In genomic region chr11:106703931-106704330, GRCm38 (mm10) we compare ENCODE assay signal across 29 mouse cellular contexts. TPM values are rescaled to one million over a fixed set of nuclear protein-coding genes. Genes with fewer than 3 reads are reported as not detected.
DNase-seq lines count a peak whose midpoint lies in the region; TF ChIP-seq lines count a peak whose summit lies in the region.
"Had no signal": no experiment of that assay in that cellular context is flagged by ENCODE, and none has a peak within 500 bp of the region (broad histone marks: within the 10 kb centered on the region; RNA-seq: fewer than 3 reads in every experiment).

No protein-coding gene starts in this region.

- 0 out of 2 replicates have a peak, but pooled peaks cover 2% of the 10 kb centered on the region for H3K9me3 ChIP-seq in ES-Bruce4 (replicated peaks; ENCODE audit: control insufficient read depth, insufficient read depth, low read length, poor library complexity, severe bottlenecking)
- H3K9me3 ChIP-seq: embryonic facial prominence, embryonic 10.5 days; embryonic facial prominence, embryonic 13.5 days; forebrain, embryonic 12.5 days; G1E; heart, embryonic 12.5 days; heart, embryonic 15.5 days; hindbrain, embryonic 12.5 days; hindbrain, embryonic 15.5 days; intestine, embryonic 15.5 days had no signal

- H3K27ac ChIP-seq in gastrocnemius, adult 2 months, result no peak overlapping the region
- peak overlapping the region; percentile 45; the same call in 1 of the 2 replicates for H3K27ac ChIP-seq in ES-Bruce4 (ENCODE audit: insufficient read depth, low read length)
- H3K27ac ChIP-seq: embryonic facial prominence, embryonic 10.5 days; embryonic facial prominence, embryonic 13.5 days; forebrain, embryonic 12.5 days; heart, embryonic 15.5 days; hindbrain, embryonic 12.5 days; hindbrain, embryonic 15.5 days; intestine, embryonic 15.5 days had no signal

- H3K9ac ChIP-seq in ES-Bruce4 (ENCODE audit: low read depth, poor library complexity, severe bottlenecking), result no peak overlapping the region
- H3K9ac ChIP-seq: embryonic facial prominence, embryonic 13.5 days; forebrain, embryonic 12.5 days; heart, embryonic 12.5 days; heart, embryonic 15.5 days; hindbrain, embryonic 12.5 days; hindbrain, embryonic 15.5 days; intestine, embryonic 15.5 days had no signal

- H3K36me3 ChIP-seq in ES-Bruce4 (ENCODE audit: control insufficient read depth, insufficient read depth, low read length, poor library complexity, severe bottlenecking), result peaks cover 5% of the 10 kb centered on the region
- H3K36me3 ChIP-seq: embryonic facial prominence, embryonic 10.5 days; embryonic facial prominence, embryonic 13.5 days; forebrain, embryonic 12.5 days; G1E; heart, embryonic 15.5 days; hindbrain, embryonic 12.5 days; hindbrain, embryonic 15.5 days; intestine, embryonic 15.5 days had no signal

- TF ChIP-seq CTCF in gastrocnemius, adult 2 months (IDR thresholded peaks at IDR 0.05), result no peak
- TF ChIP-seq CTCF in ES-Bruce4 (IDR thresholded peaks at IDR 0.05; ENCODE audit: low read depth, low read length), result no peak

- peak overlapping the region; percentile 17 for H3K4me3 ChIP-seq in gastrocnemius, adult 2 months
- no peak overlapping the region for H3K4me3 ChIP-seq in ES-Bruce4 (ENCODE audit: low read depth, low read length)
- H3K4me3 ChIP-seq: embryonic facial prominence, embryonic 10.5 days; embryonic facial prominence, embryonic 13.5 days; erythroblast, embryonic 14.5 days; forebrain, embryonic 12.5 days; heart, embryonic 12.5 days; heart, embryonic 15.5 days; hindbrain, embryonic 12.5 days; hindbrain, embryonic 15.5 days; intestine, embryonic 15.5 days had no signal

- no peak for TF ChIP-seq POLR2A in ES-Bruce4 (IDR thresholded peaks at IDR 0.05; ENCODE audit: insufficient read depth, low read length)

- H3K27me3 ChIP-seq in ES-Bruce4 (ENCODE audit: control insufficient read depth, insufficient read depth, low read length, poor library complexity, severe bottlenecking), result no peaks in the 10 kb centered on the region
- H3K27me3 ChIP-seq: embryonic facial prominence, embryonic 13.5 days; forebrain, embryonic 12.5 days; heart, embryonic 12.5 days; heart, embryonic 15.5 days; hindbrain, embryonic 12.5 days; hindbrain, embryonic 15.5 days; intestine, embryonic 15.5 days had no signal

- TF ChIP-seq EP300 in ES-Bruce4 (IDR thresholded peaks at IDR 0.05; ENCODE audit: insufficient read depth, low read depth, low read length), result no peak

- peaks cover 17% of the 10 kb centered on the region for H3K4me1 ChIP-seq in ES-Bruce4 (ENCODE audit: control insufficient read depth, insufficient read depth, low read length)
- H3K4me1 ChIP-seq: forebrain, embryonic 12.5 days; hindbrain, embryonic 12.5 days; hindbrain, embryonic 15.5 days had no signal

- intact Hi-C loops in gastrocnemius, adult 2 months (cut with DNase I), result no loop called here
- intact Hi-C loops in heart, postnatal 14 days (cut with DNase I), result no loop called here

- DNase-seq in gastrocnemius, adult 2 months, result no peak
- DNase-seq in gastrocnemius, postnatal 10 days, result no peak
- peak; percentile 38 for DNase-seq in ZHBTc4 (ENCODE audit: low read depth, low spot score)
- no peak for DNase-seq in cerebellum, postnatal 10 days
- DNase-seq in heart, postnatal 14 days, result no peak
- no peak for DNase-seq in Muller cell, postnatal 12 days (ENCODE audit: inconsistent ontology term)
- DNase-seq: adrenal gland, postnatal 10 days; adrenal gland, postnatal 36 days; B cell, adult 2 months; cerebellum, adult 11 months; cerebellum, adult 2 months; cerebellum, adult 9-11 months; cerebellum, postnatal 36 days; embryo, embryonic 11 days; gastrocnemius, postnatal 25 days; heart, adult 18-20 months; heart, postnatal 10 days; kidney, adult 11 months had no signal

RNA-seq across cellular contexts. Expression of gene Pecam1, which starts 46.5 kb away (rescaled TPM):
- total RNA-seq in gastrocnemius, adult 2 months (2021), result 10 to 100 TPM; 37.1 to 43.8 TPM
- total RNA-seq in gastrocnemius, postnatal 10 days (2021), result 100 to 1,000 TPM; 104 to 118 TPM
- 21.6 and 24.3 TPM in 2 replicates for polyA plus RNA-seq in ES-Bruce4 (2011; ENCODE audit: insufficient read depth, insufficient read length, low read depth, missing spikeins)
- total RNA-seq in heart, postnatal 14 days (2021), result 100 to 1,000 TPM; 173 to 180 TPM
- polyA plus RNA-seq: erythroblast, embryonic 14.5 days; G1E had no signal

RNA-seq across cellular contexts. Expression of gene Milr1, which starts 47.1 kb away (rescaled TPM):
- not detected for total RNA-seq in gastrocnemius, adult 2 months (2021)
- 1 to 10 TPM; 1.0 to 1.2 TPM for total RNA-seq in gastrocnemius, postnatal 10 days (2021)
- 0.40 and 1.2 TPM in 2 replicates for polyA plus RNA-seq in ES-Bruce4 (2011; ENCODE audit: insufficient read depth, insufficient read length, low read depth, missing spikeins)
- 1 to 10 TPM; 1.3 to 1.4 TPM for total RNA-seq in heart, postnatal 14 days (2021)
- total RNA-seq: gastrocnemius, postnatal 25 days had no signal
- polyA plus RNA-seq: erythroblast, embryonic 14.5 days had no signal
